Comparison of ENCODE assay signal across 13 mouse cellular contexts in genomic region chr8:61301298-61302028, GRCm38 (mm10).
DNase-seq lines count a peak whose midpoint lies in the region; ATAC-seq and TF ChIP-seq lines count a peak whose summit lies in the region.
"Had no signal": no experiment of that assay in that cellular context is flagged by ENCODE, and none has a peak within 500 bp of the region (broad histone marks: within the 10 kb centered on the region; RNA-seq: fewer than 3 reads in every experiment).

No protein-coding gene starts in this region.

- no peak overlapping the region for H3K27ac ChIP-seq in intestine, postnatal 0 days (ENCODE audit: low read depth, low read length)
- no peak overlapping the region for H3K27ac ChIP-seq in intestine, embryonic 16.5 days (ENCODE audit: low read length)
- H3K27ac ChIP-seq in embryonic facial prominence, embryonic 14.5 days (replicated peaks; ENCODE audit: low read depth, low read length): peak overlapping the region; percentile 21; the same call in 1 of the 2 replicates
- peak overlapping the region; percentile 56; the same call in 1 of the 2 replicates for H3K27ac ChIP-seq in hindbrain, embryonic 11.5 days (ENCODE audit: low read depth, low read length)
- H3K27ac ChIP-seq in midbrain, embryonic 14.5 days (replicated peaks; ENCODE audit: low read depth, low read length): peak overlapping the region; percentile 64
- H3K27ac ChIP-seq: limb, embryonic 15.5 days had no signal

- peaks cover 4% of the 10 kb centered on the region; the same call in 1 of the 2 replicates for H3K4me1 ChIP-seq in intestine, postnatal 0 days (replicated peaks; ENCODE audit: control insufficient read depth, insufficient read depth, low read length)
- H3K4me1 ChIP-seq in intestine, embryonic 16.5 days (ENCODE audit: control insufficient read depth, insufficient read depth, low read length): peaks cover 2% of the 10 kb centered on the region; the same call in 1 of the 2 replicates
- H3K4me1 ChIP-seq in embryonic facial prominence, embryonic 14.5 days (ENCODE audit: control insufficient read depth, insufficient read depth, low read length): peaks cover 14% of the 10 kb centered on the region; the same call in 1 of the 2 replicates
- no peaks in the 10 kb centered on the region; the same call in 1 of the 2 replicates for H3K4me1 ChIP-seq in hindbrain, embryonic 11.5 days (replicated peaks; ENCODE audit: control insufficient read depth, insufficient read depth, low read length)
- peaks cover 12% of the 10 kb centered on the region for H3K4me1 ChIP-seq in midbrain, embryonic 14.5 days (ENCODE audit: control insufficient read depth, insufficient read depth, low read length)

- TF ChIP-seq CTCF in intestine, postnatal 0 days (IDR thresholded peaks at IDR 0.05; ENCODE audit: low read depth): no peak

- ATAC-seq in intestine, postnatal 0 days: peak; percentile 43; the same call in 1 of the 2 replicates
- no peak for ATAC-seq in intestine, embryonic 16.5 days
- ATAC-seq in embryonic facial prominence, embryonic 14.5 days (ENCODE audit: low read depth): no peak
- ATAC-seq in hindbrain, embryonic 11.5 days (ENCODE audit: low FRiP score): peak; percentile 31; the same call in 1 of the 2 replicates
- no peak for ATAC-seq in midbrain, embryonic 14.5 days (ENCODE audit: low FRiP score, low TSS enrichment)

- H3K9me3 ChIP-seq in intestine, postnatal 0 days (ENCODE audit: control insufficient read depth): no peaks in the 10 kb centered on the region
- H3K9me3 ChIP-seq in intestine, embryonic 16.5 days (ENCODE audit: control insufficient read depth, low read length): no peaks in the 10 kb centered on the region
- no peaks in the 10 kb centered on the region for H3K9me3 ChIP-seq in embryonic facial prominence, embryonic 14.5 days (ENCODE audit: control insufficient read depth, low read length)
- no peaks in the 10 kb centered on the region for H3K9me3 ChIP-seq in hindbrain, embryonic 11.5 days (ENCODE audit: control insufficient read depth, low read length)
- H3K9me3 ChIP-seq in midbrain, embryonic 14.5 days (ENCODE audit: control insufficient read depth, low read length): no peaks in the 10 kb centered on the region
- H3K9me3 ChIP-seq: limb, embryonic 15.5 days had no signal

- H3K27me3 ChIP-seq in intestine, postnatal 0 days (replicated peaks; ENCODE audit: control insufficient read depth, insufficient read depth, low read length): no peaks in the 10 kb centered on the region
- no peaks in the 10 kb centered on the region for H3K27me3 ChIP-seq in intestine, embryonic 16.5 days (replicated peaks; ENCODE audit: control insufficient read depth, insufficient read depth, low read length)
- H3K27me3 ChIP-seq in embryonic facial prominence, embryonic 14.5 days (replicated peaks; ENCODE audit: control insufficient read depth, insufficient read depth, low read length): no peaks in the 10 kb centered on the region
- no peaks in the 10 kb centered on the region for H3K27me3 ChIP-seq in hindbrain, embryonic 11.5 days (ENCODE audit: control insufficient read depth, insufficient read depth, low read length)
- no peaks in the 10 kb centered on the region for H3K27me3 ChIP-seq in midbrain, embryonic 14.5 days (ENCODE audit: control insufficient read depth, insufficient read depth, low read length)
- H3K27me3 ChIP-seq: limb, embryonic 15.5 days had no signal

- H3K4me2 ChIP-seq in intestine, postnatal 0 days (replicated peaks; ENCODE audit: low read depth): no peak overlapping the region
- no peak overlapping the region for H3K4me2 ChIP-seq in intestine, embryonic 16.5 days (ENCODE audit: low read depth, low read length)
- no peak overlapping the region for H3K4me2 ChIP-seq in embryonic facial prominence, embryonic 14.5 days (ENCODE audit: low read depth, low read length)
- no peak overlapping the region for H3K4me2 ChIP-seq in hindbrain, embryonic 11.5 days (replicated peaks; ENCODE audit: low read depth, low read length)
- no peak overlapping the region for H3K4me2 ChIP-seq in midbrain, embryonic 14.5 days (ENCODE audit: low read length)
- H3K4me2 ChIP-seq: limb, embryonic 15.5 days had no signal

- H3K36me3 ChIP-seq in intestine, postnatal 0 days (ENCODE audit: control insufficient read depth, insufficient read depth): no peaks in the 10 kb centered on the region
- H3K36me3 ChIP-seq in intestine, embryonic 16.5 days (ENCODE audit: control insufficient read depth, insufficient read depth, low read length): no peaks in the 10 kb centered on the region
- H3K36me3 ChIP-seq in embryonic facial prominence, embryonic 14.5 days (ENCODE audit: control insufficient read depth, insufficient read depth, low read length): no peaks in the 10 kb centered on the region
- no peaks in the 10 kb centered on the region for H3K36me3 ChIP-seq in hindbrain, embryonic 11.5 days (ENCODE audit: control insufficient read depth, insufficient read depth, low read length)
- H3K36me3 ChIP-seq in midbrain, embryonic 14.5 days (ENCODE audit: control insufficient read depth, insufficient read depth, low read length): no peaks in the 10 kb centered on the region
- H3K36me3 ChIP-seq: limb, embryonic 15.5 days had no signal

- no peak for DNase-seq in embryonic facial prominence, embryonic 14.5 days (ENCODE audit: low spot score)
- DNase-seq in hindbrain, embryonic 11.5 days (ENCODE audit: low spot score): peak; percentile 28
- no peak for DNase-seq in midbrain, embryonic 14.5 days
- no peak for DNase-seq in cerebellum, adult 9-11 months
- DNase-seq in gastrocnemius, postnatal 25 days: no peak
- no peak for DNase-seq in gastrocnemius, postnatal 4 days (ENCODE audit: low spot score in 2 of 2)
- DNase-seq: cerebellum, adult 18-20 months; kidney, adult 18-20 months; thymus, adult 18-20 months had no signal

- H3K9ac ChIP-seq in intestine, postnatal 0 days (ENCODE audit: low read depth, low read length): no peak overlapping the region
- H3K9ac ChIP-seq in intestine, embryonic 16.5 days (ENCODE audit: low read depth, low read length): no peak overlapping the region
- H3K9ac ChIP-seq in embryonic facial prominence, embryonic 14.5 days (ENCODE audit: low read depth, low read length): no peak overlapping the region
- no peak overlapping the region for H3K9ac ChIP-seq in hindbrain, embryonic 11.5 days (ENCODE audit: low read depth, low read length)
- no peak overlapping the region for H3K9ac ChIP-seq in midbrain, embryonic 14.5 days (replicated peaks; ENCODE audit: low read length)
- H3K9ac ChIP-seq: limb, embryonic 15.5 days had no signal

- 76% methylated on average over 18 of the region's 18 CpGs for WGBS in intestine, postnatal 0 days
- WGBS in intestine, embryonic 16.5 days: 73% methylated on average over 18 of the region's 18 CpGs
- WGBS in embryonic facial prominence, embryonic 14.5 days: 43% methylated on average over 18 of the region's 18 CpGs
- 74% methylated on average over 18 of the region's 18 CpGs for WGBS in hindbrain, embryonic 11.5 days
- WGBS in midbrain, embryonic 14.5 days: 54% methylated on average over 18 of the region's 18 CpGs

- no peak overlapping the region for H3K4me3 ChIP-seq in intestine, postnatal 0 days (ENCODE audit: low read depth, low read length)
- no peak overlapping the region for H3K4me3 ChIP-seq in intestine, embryonic 16.5 days (ENCODE audit: low read length)
- no peak overlapping the region for H3K4me3 ChIP-seq in embryonic facial prominence, embryonic 14.5 days (ENCODE audit: low read depth, low read length)
- no peak overlapping the region for H3K4me3 ChIP-seq in hindbrain, embryonic 11.5 days (ENCODE audit: low read depth, low read length)
- H3K4me3 ChIP-seq in midbrain, embryonic 14.5 days (replicated peaks; ENCODE audit: low read depth, low read length): no peak overlapping the region
- H3K4me3 ChIP-seq: erythroblast, embryonic 14.5 days; limb, embryonic 15.5 days had no signal

Comparison
In these comparisons a context has a peak if more than half of its experiments do, and no peak if none do; other contexts are left out.
1. ATAC-seq: peak in intestine, postnatal 0 days (single experiment) and hindbrain, embryonic 11.5 days (single experiment); none in intestine, embryonic 16.5 days (single experiment), embryonic facial prominence, embryonic 14.5 days (single experiment) and midbrain, embryonic 14.5 days (single experiment).
2. H3K27ac ChIP-seq: peak in embryonic facial prominence, embryonic 14.5 days (single experiment), hindbrain, embryonic 11.5 days (single experiment) and midbrain, embryonic 14.5 days (single experiment); none in intestine, postnatal 0 days (single experiment) and intestine, embryonic 16.5 days (single experiment).